Mouse (Mus musculus) cerebellum, postnatal 14 days (tissue): Measurements from ENCODE around the gene Pnldc1.
A peak's percentile ranks its signal among the peaks of the same experiment; 100 is the strongest.
"Not testable (repeated sequence)": the region's sequence is repeated elsewhere in the genome, so short reads cannot be mapped to it uniquely, and the experiment has no call there.

Source experiments
- DNase-seq, 2 experiments: peaks; one replicate each; pipeline ENCODE4 v3.0.0; 2021; ENCODE audit warnings: mixed read lengths in 2 of 2

The Pnldc1 gene

DNA sequence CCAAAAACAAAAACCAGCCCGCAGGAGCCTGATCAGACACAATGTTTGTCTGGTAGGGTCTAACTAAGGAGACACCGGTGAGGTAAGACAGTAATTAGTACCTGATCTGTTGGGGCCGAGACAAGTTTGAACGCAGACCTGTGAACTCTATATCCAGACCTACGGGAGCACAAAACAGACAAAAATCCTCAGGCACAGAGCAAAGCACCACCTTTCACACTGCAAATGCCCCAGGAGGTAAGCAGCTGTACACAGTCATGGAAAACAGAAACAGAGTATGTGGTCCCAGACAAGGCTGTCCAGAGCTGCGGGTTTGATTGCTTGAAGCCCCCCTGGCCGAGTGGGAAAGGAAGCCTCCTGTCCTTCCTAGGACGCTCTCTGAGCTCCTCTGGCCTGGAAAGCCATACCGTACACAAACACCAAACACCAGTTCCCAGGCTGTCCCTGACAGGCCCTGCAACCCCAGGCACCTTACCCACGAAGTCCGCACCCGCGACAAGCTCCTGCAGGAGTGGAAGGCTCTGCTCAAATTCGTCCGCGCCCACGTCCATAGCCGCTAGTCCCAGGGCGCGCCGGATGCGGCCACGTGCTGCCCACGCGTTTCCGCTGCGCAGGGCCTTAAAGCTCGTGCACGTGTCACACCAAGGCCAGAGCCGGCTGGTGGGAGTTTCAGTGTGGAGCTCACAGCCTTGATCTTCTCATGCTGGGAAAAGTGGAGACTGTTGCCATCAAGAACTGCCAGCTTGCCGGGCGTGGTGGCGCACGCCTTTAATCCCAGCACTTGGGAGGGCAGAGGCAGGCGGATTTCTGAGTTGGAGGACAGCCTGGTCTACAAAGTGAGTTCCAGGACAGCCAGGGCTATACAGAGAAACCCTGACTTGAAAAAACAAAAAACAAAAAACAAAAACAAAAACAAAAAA is at the start of gene Pnldc1:
TSS of gene Pnldc1 (minus strand) at position 870 of the 920 bp plus-strand sequence.
- DNase-seq = no peak

DNA sequence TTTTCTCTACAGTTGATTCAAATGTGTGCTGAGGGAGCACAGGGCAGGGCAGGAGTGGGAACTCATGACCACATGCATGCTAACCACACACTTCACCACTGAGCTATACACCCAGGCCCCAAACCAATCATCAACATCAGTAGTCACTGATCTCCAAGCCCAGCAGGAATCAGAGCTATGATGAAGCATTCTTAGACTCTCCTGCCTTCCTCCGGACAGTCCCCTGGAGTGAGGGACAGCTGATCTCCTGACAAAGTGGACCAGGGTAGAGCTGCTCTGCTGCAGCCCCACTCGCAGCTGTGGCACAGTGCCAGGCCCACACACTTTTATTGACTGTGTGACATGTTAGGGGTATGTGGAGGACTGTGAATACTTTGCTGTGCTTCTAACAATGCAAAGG is 49.3 kb upstream of the Pnldc1 start:
- DNase-seq = not testable (repeated sequence)

DNA sequence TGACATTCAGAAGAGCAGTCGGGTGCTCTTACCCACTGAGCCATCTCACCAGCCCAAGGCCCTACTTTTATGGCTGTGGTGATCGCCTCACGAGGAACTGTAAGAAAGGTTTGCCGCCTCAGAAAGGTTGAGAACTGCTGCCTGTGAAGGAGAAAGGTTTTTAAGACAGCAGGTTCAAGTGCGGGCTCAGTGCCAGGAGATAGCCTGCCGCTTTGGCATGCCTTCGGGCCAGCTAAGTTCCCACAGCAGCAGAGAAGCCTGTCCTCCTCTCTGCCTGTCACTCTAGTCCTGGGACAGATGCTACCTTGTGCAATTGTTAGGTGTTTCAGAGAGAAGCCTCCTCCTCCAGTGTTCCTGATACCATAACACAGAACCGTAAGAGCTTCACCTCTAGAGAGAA is 46.6 kb upstream of the Pnldc1 start:
- peak in 1 of 2 experiments; percentile 51 for DNase-seq

DNA sequence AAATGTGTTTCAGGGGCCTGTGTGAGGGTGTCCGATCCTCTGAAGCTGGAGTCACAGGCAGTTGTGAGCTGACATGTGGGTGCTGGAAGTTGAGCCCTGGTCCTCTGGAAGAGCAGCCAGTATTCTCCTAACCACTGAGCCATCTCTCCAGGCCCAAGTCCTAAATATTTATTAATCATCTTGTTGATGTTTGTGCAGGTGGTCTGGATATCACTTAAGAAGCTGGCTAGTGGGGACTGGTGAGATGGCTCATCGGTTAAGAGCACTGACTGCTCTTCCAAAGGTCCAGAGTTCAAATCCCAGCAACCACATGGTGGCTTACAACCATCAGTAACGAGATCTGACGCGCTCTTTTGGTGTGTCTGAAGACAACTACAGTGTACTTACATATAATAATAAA is 39.6 kb upstream of the Pnldc1 start:
- DNase-seq = no peak

DNA sequence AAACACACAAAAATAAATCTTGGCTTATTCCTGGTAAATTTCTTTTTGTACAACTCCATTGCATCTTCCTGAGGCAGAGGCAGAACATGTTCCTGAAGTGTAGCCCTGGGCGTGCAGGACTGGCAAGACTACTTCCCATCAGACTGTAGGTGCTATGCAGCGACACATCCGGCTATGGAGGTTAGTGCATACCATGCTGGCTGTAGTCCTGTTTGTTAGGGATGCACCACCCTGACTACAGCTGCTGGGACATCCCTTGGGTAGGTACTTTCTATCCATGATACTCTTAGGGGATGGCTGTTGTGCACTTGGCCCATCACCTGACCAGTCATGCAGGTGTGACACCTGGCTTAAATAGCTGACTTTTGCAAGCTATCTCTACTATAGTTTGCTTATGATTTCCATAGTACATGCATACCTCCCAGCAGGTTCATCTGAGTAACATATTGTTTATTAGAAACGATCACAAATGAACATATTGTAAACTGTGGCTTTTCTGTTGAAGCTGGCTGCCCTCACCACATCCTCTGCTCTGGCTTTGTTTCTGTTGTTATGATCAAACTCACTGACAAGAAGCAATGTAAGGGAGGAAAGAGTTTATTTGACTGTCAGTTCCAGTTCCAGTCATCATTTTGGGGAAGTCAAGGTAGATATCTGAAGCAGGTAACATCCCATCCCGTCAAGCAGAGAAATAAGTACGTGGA is 32.6 kb upstream of the Pnldc1 start:
- no peak for DNase-seq

DNA sequence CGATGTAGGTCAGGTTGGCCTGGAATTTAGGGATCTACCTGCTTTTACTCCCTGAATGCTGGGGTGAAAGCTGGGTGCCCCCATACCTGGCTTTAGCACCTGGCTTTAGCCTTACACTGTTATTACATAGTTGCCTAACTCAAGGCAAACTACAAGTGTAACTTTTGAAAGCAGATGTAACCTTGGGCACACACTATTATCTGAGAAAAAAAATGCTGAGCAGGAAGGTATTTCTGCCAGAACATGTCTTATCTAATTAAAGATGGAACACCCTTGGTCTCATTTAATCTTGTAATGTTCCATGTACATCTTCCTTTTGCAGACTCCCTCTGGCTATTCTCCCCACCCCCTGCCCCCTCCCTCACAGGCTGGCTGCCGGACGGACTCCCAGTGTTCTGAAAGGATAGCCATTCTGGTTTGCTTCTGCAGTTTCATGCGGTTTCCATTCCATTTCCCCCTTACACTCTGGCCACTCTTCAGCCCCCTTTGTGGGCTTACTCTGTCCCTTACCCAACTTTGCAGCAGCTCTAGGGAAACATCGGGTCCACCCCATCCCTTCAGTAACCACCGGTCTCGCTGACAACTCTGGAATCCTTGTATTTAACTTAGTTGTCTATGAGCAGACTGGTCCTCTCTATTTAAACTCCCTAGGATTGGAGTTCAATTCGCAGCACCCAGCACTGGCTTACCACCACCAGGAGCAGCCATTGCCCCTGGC is 31.7 kb upstream of the Pnldc1 start:
- DNase-seq = no peak

DNA sequence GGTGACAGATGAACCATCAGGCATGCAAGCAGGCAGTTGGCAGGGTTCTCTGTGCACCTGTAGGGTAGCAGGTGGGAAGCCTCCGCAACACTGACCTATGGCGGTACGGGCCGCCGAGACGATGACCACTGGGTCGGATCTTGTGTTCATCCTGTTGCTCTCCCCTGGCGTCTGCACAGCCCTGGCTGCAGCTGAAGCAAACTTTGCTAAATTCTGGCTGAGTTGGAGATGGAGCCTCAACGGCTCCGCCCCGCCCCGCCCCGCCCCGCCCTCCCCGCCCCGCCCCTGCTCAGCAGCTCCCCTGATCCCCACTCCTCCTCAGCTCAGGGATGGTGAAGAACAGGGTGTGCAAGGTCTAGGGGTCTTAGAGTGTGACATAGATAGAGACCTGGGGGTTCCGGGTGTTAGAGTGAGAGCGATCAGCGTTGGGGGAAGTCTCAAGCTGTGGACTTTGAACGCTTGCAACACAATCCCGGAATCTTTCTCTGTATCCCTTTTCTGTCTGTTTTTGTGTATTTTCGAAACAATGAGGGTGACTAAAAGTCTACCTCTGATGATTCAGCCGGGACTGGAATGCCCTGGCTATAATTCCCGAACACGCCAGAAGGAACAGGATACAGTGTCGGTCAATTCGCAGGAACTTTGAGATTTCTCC is 30.2 kb upstream of the Pnldc1 start, which contains the start of gene Acat3:
TSS of gene Acat3 (minus strand) at position 450 of the 655 bp plus-strand sequence.
- peak; percentile 73 to 76 for DNase-seq

DNA sequence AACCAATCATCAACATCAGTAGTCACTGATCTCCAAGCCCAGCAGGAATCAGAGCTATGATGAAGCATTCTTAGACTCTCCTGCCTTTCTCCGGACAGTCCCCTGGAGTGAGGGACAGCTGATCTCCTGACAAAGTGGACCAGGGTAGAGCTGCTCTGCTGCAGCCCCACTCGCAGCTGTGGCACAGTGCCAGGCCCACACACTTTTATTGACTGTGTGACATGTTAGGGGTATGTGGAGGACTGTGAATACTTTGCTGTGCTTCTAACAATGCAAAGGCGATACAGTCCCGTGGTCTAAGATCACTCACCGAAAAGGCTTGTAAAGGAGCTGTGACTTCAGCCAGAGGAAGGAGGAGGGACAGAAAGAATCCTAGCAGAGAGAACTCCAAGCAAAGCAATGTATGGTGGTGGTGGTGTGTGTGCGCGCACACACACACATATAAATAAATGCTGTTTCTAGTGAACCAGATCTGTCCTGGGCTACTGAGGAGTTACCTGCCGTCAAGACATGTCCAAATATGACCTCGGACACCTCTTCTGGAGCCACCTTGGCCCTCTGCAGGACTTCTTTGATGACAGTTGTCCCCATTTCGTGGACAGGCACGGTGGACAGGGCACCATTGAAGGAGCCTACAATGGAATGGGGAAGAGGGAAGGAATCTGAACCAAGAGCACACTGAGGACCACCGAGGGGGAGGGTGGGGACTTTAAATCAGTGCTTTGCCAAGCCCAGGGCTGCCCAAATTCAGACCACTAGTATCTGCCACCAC is 29.5 kb upstream of the Pnldc1 start:
- not testable (repeated sequence) for DNase-seq

DNA sequence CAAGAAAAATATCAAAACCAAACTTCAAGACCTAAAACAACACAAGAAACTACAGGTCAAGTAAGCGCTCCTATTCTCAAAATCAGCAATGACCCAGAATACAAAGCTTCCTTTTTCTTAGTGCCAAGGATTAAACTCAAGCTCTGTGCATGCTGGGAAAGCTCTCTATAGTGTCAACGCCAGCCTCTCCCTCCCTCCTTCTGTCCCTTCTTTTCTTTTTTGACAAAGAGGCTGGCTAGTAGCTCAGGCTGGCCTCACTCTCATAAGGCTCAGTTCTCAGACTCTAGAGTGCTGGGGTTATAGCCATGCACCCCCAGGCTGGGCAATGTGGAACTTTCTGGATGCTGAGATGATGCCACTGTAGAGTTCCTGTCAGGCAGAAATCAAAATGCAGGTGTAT is 28.0 kb upstream of the Pnldc1 start:
- DNase-seq = no peak

DNA sequence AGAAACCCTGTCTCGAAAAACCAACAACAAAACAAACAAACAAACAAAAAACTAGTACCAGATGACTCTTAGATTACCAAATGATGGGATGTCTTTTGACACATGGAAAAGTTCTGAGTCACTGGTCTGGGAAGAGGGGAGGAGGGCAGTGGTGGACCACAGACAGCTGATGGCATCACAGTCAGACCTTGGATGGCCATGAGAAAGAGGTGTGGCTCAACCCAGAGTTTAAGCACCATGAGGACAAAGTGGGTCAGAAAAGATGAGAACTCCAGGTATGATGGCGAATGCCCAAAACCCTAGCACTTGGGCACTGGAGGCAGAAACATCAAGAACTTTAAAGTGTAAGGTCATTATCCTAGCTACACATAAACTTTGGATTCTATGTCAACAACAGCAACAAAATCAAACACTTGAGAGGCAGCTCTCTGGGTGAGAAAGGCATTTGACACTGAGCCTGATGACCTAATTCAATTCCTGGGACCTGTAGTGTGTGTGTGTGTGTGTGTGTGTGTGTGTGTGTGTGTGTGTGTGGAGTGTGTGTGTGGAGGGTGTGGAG is 27.5 kb upstream of the Pnldc1 start:
- DNase-seq = no peak

DNA sequence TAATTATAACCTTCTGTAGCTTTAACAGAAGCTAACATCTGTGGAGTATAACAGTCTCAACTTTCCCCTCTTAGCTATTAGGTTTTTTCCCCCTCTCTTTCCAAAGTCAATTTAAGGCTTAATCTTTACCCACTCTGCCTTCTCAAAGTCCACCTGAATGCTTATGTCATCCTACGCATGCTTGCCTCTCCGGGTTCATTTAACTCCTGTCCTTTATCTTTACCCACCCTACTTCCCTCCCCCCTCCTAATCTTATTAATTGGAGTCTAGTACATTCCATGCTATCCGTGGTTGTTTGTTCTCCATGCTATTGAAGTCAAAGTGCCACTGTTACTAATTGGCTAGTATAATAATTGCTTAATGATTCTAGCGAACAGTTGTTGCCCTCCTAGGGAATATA is 25.7 kb upstream of the Pnldc1 start:
- DNase-seq = no peak

DNA sequence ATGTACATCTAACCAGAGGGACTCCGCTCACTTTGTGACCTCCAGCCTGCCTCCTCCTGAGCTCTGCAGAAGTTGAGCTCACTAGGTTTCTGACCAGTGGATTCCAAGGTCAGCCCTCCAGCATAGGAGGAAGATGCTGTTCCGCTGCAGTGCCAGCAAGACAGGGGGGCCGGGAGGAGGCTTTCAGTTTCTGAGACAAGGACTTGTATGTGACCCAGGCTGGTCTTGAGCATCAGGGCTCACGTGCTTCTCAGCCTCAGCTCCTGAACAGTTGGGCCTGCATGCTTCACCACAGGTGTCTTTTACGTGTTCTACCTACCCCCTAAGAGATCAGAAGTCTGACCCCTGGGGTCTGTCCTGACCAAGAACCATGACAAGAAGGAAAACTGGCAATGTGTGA is 21.5 kb upstream of the Pnldc1 start:
- not testable (repeated sequence) for DNase-seq

DNA sequence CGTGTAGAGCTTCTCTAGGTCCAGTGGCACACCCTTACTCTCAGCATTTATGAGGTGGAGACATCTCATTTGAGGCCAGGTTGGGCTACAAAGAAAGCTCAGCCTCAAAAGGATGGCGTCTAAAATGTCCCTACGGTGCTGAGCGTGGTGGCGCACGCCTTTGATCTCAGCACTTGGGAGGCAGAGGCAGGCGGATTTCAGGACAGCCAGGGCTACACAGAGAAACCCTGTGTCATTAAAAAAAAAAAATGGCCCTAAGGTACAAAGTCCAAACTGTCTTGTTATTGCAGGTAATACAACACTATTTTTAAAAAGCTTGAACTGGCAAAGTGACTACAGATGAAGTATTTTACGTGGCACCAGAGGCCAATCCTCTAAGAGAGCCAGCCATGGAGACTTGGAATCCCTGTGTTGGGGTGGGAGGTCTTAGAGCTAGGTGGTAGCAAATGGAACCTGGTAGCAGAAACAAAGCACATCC is 15.7 kb upstream of the Pnldc1 start:
- DNase-seq = no peak

DNA sequence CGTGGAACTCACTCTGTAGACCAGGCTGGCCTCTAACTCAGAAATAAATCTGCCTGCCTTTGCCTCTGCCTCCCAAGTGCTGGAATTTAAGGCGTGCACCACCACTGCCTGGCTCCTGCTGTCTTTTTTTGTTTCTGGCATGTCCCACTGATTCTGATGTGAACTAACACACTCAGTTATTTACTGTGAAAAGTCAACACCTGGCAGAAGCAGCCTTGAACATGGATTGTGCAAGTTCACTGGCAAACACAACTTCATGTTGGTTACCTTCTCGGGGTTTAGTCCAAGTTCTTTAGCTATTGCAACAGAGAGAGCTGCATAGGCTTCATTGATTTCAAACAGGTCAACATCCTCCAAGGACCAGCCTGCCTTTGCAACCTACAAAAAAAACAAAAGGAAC is 15.0 kb upstream of the Pnldc1 start:
- DNase-seq = no peak

DNA sequence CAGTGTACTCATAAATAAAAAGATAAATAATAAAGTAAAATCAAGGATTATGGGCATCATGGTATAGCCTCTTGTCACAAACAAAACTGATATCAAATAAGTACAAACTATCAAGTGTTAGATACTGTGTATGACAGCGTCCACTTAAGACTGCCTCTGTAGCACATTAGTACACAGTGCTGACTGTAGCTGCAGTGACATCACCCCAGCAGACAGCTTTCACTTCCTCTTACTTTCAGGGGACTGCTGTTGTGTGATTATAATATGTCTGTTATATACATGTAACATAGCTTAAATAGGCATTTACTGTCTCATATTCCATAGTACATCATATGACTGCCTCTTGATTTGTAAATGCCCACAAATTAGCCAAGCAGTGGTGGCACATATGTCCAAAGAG is 11.0 kb upstream of the Pnldc1 start:
- DNase-seq = no peak

DNA sequence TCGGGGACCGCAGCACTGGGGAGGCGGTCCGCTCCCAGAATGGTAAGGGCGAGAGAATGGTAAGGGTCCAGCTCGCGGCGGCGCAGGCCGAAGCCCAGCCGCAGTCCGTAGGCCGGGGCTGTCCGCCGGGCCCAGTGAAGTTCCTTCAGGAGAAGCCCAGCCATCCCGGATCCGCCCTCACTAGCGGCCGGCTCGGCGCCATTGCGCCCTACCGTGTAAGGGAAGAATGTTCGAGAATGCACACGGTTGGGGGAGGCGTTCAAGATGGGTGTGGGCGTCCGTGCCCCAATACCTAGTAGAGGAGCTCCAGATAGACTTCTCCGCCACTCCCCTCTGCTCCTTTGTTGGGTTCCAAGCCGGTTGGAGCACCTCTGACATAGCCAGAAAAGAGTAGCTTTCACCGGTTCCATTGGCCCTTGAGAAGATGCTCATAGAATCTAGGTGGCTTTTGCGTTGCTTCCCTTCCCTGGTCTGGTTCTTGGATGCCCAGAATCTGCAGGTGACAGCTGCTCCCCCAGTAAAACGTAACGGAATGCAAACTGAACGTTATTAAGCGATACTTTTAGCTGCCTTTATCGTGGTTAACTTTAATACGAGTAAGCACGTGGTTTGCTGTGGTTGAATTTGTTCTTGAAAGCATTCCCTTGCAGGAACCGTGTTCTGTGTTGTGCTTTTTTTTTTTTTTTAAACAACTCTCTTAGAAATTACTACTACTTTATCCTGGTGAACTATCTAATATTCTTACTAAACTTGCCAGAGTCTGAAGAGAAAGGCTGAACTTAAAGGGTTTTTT is 6.8 kb upstream of the Pnldc1 start:
- DNase-seq = peak in 1 of 2 experiments; percentile 64

DNA sequence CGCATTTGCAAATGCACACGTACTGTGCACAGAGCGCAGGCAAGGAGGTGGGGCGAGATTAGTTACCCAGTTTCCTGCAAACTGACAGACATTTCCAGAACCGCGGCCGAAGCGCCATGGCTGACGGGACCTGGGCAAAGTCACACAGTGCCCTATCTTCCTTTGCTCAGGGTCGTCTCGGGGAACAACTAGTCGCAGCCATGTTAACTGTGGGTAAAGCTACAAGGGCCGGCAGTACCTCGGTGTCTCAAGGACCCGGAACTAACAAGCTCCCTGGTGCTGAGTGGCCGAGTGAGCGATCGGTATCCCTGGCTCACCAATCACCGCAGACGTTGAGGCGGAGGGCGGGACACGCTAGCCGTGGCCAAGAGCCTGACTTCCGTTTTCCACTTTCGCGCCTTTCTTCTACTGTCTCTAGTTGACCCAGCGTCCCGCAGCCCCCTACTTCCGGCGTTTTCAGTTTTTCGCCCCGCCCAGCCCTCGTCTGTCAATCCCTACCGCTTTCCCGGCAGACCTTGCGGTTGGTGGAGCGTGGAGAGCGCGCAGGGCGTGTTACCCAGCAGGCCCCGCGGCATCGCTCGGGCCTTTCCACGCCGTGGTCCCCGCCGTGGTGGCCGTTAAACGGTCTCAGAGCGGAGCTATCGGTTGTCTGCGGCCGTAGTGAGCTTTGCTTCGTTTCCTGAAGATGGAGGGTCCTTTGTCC is 6.0 kb upstream of the Pnldc1 start, which contains the start of gene Mrpl18:
TSS of gene Mrpl18 (minus strand) at position 465 of the 703 bp plus-strand sequence.
- peak; percentile 98 to 99 for DNase-seq

DNA sequence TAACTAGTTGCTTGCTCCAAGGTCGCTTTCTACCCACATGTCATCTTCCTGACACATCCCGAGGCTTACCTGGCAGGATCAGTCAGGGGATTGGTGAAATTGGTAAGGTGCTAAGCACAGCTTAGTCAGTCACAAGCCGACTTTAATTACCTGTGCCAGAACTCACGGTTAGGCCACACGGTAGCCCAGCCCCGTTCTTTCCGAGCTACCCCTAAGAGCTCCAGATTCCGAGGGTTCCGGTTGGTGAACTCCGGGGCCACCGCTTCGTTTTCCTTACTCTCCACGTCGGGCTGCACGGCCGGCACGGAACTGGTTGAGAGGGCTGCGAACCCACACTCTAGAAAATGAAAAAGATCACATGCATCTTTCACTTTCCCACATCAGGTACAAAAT is 5.5 kb upstream of the Pnldc1 start, which contains the start of gene Tcp1:
TSS of gene Tcp1 (plus strand) at position 214 of the 393 bp plus-strand sequence.
- peak; percentile 47 to 49 for DNase-seq

DNA sequence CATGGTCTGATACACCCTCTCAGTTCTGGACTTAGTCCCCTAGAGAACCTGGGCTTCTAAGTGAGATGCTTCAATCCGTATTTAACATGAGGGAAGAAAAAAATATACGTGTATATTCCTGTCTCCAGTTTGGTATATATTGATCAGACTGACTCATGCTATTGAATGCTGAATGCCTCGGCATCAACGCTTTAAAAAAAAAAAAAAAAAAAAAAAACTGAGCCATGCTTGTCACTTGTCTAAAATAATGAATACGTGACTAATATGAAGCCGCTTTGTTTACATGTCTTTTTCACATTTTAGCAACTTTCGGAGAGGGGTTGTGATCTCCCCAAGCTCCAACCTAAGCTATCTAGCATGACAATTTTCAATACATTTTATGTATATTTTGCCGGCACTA is 361 bp upstream of the Pnldc1 start:
- no peak for DNase-seq

DNA sequence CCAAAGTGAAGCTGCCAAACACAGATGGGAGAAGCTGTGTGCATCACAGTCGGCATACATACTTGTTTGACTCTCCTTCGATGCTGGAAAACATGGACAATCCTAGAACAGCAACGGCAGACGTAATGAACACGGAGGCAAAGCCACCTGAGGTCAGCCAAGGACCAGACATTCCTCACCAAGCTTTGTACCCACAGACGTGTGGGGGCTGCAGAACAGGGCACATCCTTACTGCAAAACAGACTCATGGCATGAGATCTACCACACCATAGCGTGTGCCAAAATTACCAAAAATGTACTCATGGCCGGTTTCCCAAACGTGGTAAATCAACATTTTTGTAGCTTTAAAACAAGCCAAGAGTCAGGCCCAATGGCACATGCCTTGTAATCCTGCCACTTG is 3.6 kb downstream of the Pnldc1 start:
- no peak for DNase-seq
